Mouse (Mus musculus) heart, adult 18-20 months (tissue): ENCODE measurements at regions not wholly inside any gene's neighbourhood (a gene's known extent, or its start where the extent isn't known, plus 50 kb on each side); places are given as distances from the start of the nearest gene placed in this dataset.

Experiments
- DNase-seq, 2 experiments: peaks; one replicate each; pipeline ENCODE4 v3.0.0; 2021 to 2022; ENCODE audit warnings: mixed read lengths in 1 of 2

GRCm38 (mm10) chr2:134419581-134419980 lies 134.6 kb downstream of the Hao1 start:
- no peak for DNase-seq

GRCm38 (mm10) chr2:134399564-134399963 lies 154.6 kb downstream of the Hao1 start:
- DNase-seq: no peak

- no peak for DNase-seq
Observed at GRCm38 (mm10) chr2:134393421-134393820, 160.7 kb downstream of the Hao1 start.

- DNase-seq: no peak
Observed at GRCm38 (mm10) chr2:134375116-134375515, 179.1 kb downstream of the Hao1 start.

- no peak for DNase-seq
Observed at GRCm38 (mm10) chr2:134350894-134351501, 203.2 kb downstream of the Hao1 start.

GRCm38 (mm10) chr2:134350442-134350841 lies 203.7 kb downstream of the Hao1 start:
- DNase-seq: no peak

GRCm38 (mm10) chr2:134342515-134343140 lies 211.5 kb downstream of the Hao1 start:
- DNase-seq: no peak

- no peak for DNase-seq
Observed at GRCm38 (mm10) chr2:134308092-134308491, 246.1 kb downstream of the Hao1 start.

GRCm38 (mm10) chr2:134290126-134290691 lies 264.0 kb downstream of the Hao1 start:
- no peak for DNase-seq

- peak in 1 of 2 experiments; percentile 19 for DNase-seq
Observed at GRCm38 (mm10) chr2:134275881-134276280, 278.3 kb downstream of the Hao1 start.

GRCm38 (mm10) chr2:134268466-134268865 lies 285.7 kb downstream of the Hao1 start:
- DNase-seq: no peak
